ENCODE assay signal across 17 mouse cellular contexts in the genomic region with DNA sequence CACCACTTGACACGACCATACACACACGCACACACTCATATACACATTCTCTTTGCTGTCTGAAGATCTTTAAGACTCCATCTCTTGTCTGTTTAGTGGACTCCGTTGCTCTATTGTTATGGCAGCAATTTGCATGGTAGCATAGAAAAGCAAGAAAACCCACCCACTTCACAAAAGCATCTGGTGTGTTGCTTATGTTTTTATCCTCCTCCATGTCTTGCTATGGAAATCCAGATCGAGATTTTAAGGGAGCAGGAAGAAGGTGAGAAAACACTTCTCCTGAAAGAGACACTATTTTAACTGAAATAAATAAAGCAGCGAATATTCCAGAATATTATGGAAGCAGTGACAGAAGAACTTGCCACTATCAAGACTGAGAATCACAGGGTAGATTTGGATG.
DNase-seq lines count a peak whose midpoint lies in the region; ATAC-seq and TF ChIP-seq lines count a peak whose summit lies in the region.
"Had no signal": no experiment of that assay in that cellular context is flagged by ENCODE, and none has a peak within 500 bp of the region (broad histone marks: within the 10 kb centered on the region; RNA-seq: fewer than 3 reads in every experiment).

No protein-coding gene starts in this region.

- 0 out of 2 replicates have a peak, but pooled peaks have one; percentile 38 for ATAC-seq in frontal cortex, adult (ENCODE audit: low TSS enrichment)
- ATAC-seq: hindbrain, postnatal 0 days had no signal

- no peak overlapping the region for H3K4me3 ChIP-seq in left cerebral cortex, adult 2 months
- H3K4me3 ChIP-seq: embryonic facial prominence, embryonic 10.5 days; heart, embryonic 13.5 days; hindbrain, embryonic 13.5 days had no signal

- DNase-seq in frontal cortex, postnatal 14 days (ENCODE audit: low spot score in 2 of 2), result no peak
- DNase-seq in left cerebral cortex, postnatal 25 days (ENCODE audit: low spot score in 2 of 2), result peak; percentile 13 to 69
- DNase-seq in left cerebral cortex, adult 2 months (ENCODE audit: extremely low spot score in 1 of 2, low spot score in 2 of 2), result no peak
- DNase-seq in brain, adult 2 months (ENCODE audit: low read depth, low spot score), result peak; percentile 68
- peak; percentile 55 for DNase-seq in telencephalon, adult 2 months (ENCODE audit: low read depth, low spot score)
- DNase-seq: adrenal gland, adult 2 months; adrenal gland, postnatal 25 days; cerebellum, adult 2 months; cerebellum, postnatal 10 days; gastrocnemius, postnatal 36 days; heart, adult 11 months; heart, postnatal 36 days had no signal

- intact Hi-C loops in left cerebral cortex, postnatal 25 days (cut with DNase I), result loop anchor here (10.0 kb wide), 1 partner anchor 143 kb away; no protein-coding TSS in a partner anchor
- intact Hi-C loops in left cerebral cortex, adult 2 months (cut with DNase I), result loop anchor here (2.0 kb wide), 1 partner anchor 59 kb away; no protein-coding TSS in a partner anchor

- no peak for TF ChIP-seq CTCF in left cerebral cortex, adult 2 months (IDR thresholded peaks at IDR 0.05)

- H3K27ac ChIP-seq in left cerebral cortex, adult 2 months, result no peak overlapping the region
- H3K27ac ChIP-seq: embryonic facial prominence, embryonic 10.5 days; heart, embryonic 13.5 days; hindbrain, embryonic 13.5 days; hindbrain, postnatal 0 days had no signal

Comparison
In these comparisons a context has a peak if more than half of its experiments do, and no peak if none do; other contexts are left out.
1. DNase-seq: peak in left cerebral cortex, postnatal 25 days (2 of 2), brain, adult 2 months (single experiment) and telencephalon, adult 2 months (single experiment); none in frontal cortex, postnatal 14 days (0 of 2) and left cerebral cortex, adult 2 months (0 of 2).